Comparison of ENCODE assay signal across 8 mouse cellular contexts in the genomic region with DNA sequence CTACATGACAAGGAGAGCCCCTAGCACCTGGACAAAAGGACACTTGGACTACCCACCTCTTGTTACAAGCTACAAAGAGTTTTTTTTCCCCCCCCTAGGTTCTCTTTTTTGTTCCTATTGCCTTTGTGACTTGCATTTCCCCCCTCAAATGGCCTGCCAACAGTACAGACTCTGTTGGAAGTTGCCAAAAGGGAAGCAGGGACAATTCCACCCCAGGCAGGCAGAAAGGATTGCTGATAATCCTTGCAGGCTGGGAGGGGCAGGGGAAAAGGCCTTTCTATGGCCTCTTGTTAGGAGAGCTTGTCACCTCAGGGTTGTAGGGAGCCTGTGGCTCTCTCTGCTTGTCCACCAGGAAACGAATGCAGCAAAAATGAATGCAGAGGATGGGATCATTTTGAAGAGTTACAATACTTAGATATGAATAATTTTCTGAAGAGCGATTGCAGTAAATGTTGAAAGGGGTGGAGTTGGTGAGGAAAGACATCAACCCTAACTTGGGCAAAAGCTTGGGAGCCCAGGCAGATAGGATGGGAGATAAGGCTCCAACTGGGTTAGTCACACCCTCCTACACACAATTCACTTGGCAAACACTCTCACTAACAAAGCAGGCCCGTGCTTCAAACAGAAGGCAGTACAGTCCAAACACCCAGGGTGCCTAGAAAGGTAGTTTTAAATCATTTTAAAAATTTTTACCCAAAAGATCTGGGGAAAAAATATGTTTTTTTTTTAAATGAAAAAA. TPM values are rescaled to one million over a fixed set of nuclear protein-coding genes. Genes with fewer than 3 reads are reported as not detected.
DNase-seq lines count a peak whose midpoint lies in the region; ATAC-seq and TF ChIP-seq lines count a peak whose summit lies in the region.

No protein-coding gene starts in this region.

- H3K9ac ChIP-seq in embryonic facial prominence, embryonic 13.5 days, result no peak overlapping the region
- 0 out of 2 replicates have a peak overlapping the region, but pooled peaks have one; percentile 30 for H3K9ac ChIP-seq in heart, embryonic 16.5 days (ENCODE audit: low read length)

- WGBS in embryonic facial prominence, embryonic 13.5 days, result 29% methylated on average over 3 of the region's 3 CpGs
- WGBS in heart, embryonic 16.5 days, result 31% methylated on average over 3 of the region's 3 CpGs

- peak overlapping the region; percentile 67 for H3K27ac ChIP-seq in layer of hippocampus, adult 2 months
- peak overlapping the region; percentile 52 for H3K27ac ChIP-seq in embryonic facial prominence, embryonic 13.5 days
- peak overlapping the region; percentile 76 for H3K27ac ChIP-seq in heart, embryonic 16.5 days (ENCODE audit: low read length)

- ATAC-seq in embryonic facial prominence, embryonic 13.5 days (ENCODE audit: insufficient number of reproducible peaks, insufficient read depth, low FRiP score, low TSS enrichment, low read depth), result no peak
- peak; percentile 67 for ATAC-seq in heart, embryonic 16.5 days (replicated peaks; ENCODE audit: extremely low read depth, insufficient read depth, low FRiP score)

- peaks cover 4% of the 10 kb centered on the region; the same call in 1 of the 2 replicates for H3K36me3 ChIP-seq in embryonic facial prominence, embryonic 13.5 days
- H3K36me3 ChIP-seq in heart, embryonic 16.5 days (ENCODE audit: control insufficient read depth, insufficient read depth), result no peaks in the 10 kb centered on the region

- no peak overlapping the region for H3K4me3 ChIP-seq in layer of hippocampus, adult 2 months
- no peak overlapping the region for H3K4me3 ChIP-seq in embryonic facial prominence, embryonic 13.5 days
- H3K4me3 ChIP-seq in heart, embryonic 16.5 days (ENCODE audit: low read length), result no peak overlapping the region

- H3K4me1 ChIP-seq in embryonic facial prominence, embryonic 13.5 days, result peaks cover 49% of the 10 kb centered on the region
- H3K4me1 ChIP-seq in heart, embryonic 16.5 days (ENCODE audit: control insufficient read depth, insufficient read depth, low read length), result peaks cover 13% of the 10 kb centered on the region

- DNase-seq in layer of hippocampus, adult 2 months (ENCODE audit: low spot score in 2 of 2), result peak; percentile 46 to 82
- DNase-seq in layer of hippocampus, postnatal 10 days (ENCODE audit: low spot score in 2 of 2), result no peak
- peak; percentile 74 for DNase-seq in lung, postnatal 36 days
- DNase-seq in cerebellum, adult 18-20 months, result no peak
- no peak for DNase-seq in right cerebral cortex, postnatal 10 days (ENCODE audit: low spot score in 2 of 2)
- DNase-seq in urinary bladder, postnatal 25 days (ENCODE audit: low spot score), result no peak

- no peak for TF ChIP-seq CTCF in layer of hippocampus, adult 2 months (conservative IDR thresholded peaks at IDR 0.05)

- H3K9me3 ChIP-seq in embryonic facial prominence, embryonic 13.5 days, result no peaks in the 10 kb centered on the region
- H3K9me3 ChIP-seq in heart, embryonic 16.5 days (replicated peaks; ENCODE audit: control insufficient read depth, low read length), result no peaks in the 10 kb centered on the region

- H3K4me2 ChIP-seq in embryonic facial prominence, embryonic 13.5 days, result no peak overlapping the region
- H3K4me2 ChIP-seq in heart, embryonic 16.5 days (ENCODE audit: low read depth, low read length), result no peak overlapping the region

- H3K27me3 ChIP-seq in embryonic facial prominence, embryonic 13.5 days, result no peaks in the 10 kb centered on the region
- no peaks in the 10 kb centered on the region for H3K27me3 ChIP-seq in heart, embryonic 16.5 days (ENCODE audit: control insufficient read depth, insufficient read depth, low read length)

RNA-seq across cellular contexts. Expression of gene Epha4, which starts 52.8 kb away (rescaled TPM):
- total RNA-seq in layer of hippocampus, adult 2 months (2021), result 100 to 1,000 TPM; 334 to 340 TPM
- 100 to 1,000 TPM; 303 to 317 TPM for total RNA-seq in layer of hippocampus, postnatal 10 days (2021)
- polyA plus RNA-seq in embryonic facial prominence, embryonic 13.5 days (2015; fragmentation: Nextera tagmentation; extraction: Ambion mirVana), result 65.9 and 70.7 TPM in 2 replicates
- polyA plus RNA-seq in heart, embryonic 16.5 days (2015; fragmentation: Nextera tagmentation; extraction: Ambion mirVana), result 9.0 and 9.1 TPM in 2 replicates

Comparison
In these comparisons a context has a peak if more than half of its experiments do, and no peak if none do; other contexts are left out.
1. DNase-seq: peak in layer of hippocampus, adult 2 months (2 of 2) and lung, postnatal 36 days (single experiment); none in layer of hippocampus, postnatal 10 days (0 of 2), cerebellum, adult 18-20 months (0 of 2), right cerebral cortex, postnatal 10 days (0 of 2) and urinary bladder, postnatal 25 days (single experiment).
2. Peak in every context shown above with its lines, with median percentiles within 50 percentile points of each other: H3K27ac ChIP-seq.